Mouse (Mus musculus) hindbrain, embryonic 14.5 days (tissue): ENCODE results near the gene Rnase1. TPM values are rescaled to one million over a fixed set of nuclear protein-coding genes. Genes with fewer than 3 reads are reported as not detected.

ENCODE experiments used
- ATAC-seq: fragments of 200-750 bp; cut with Nextera tagmentation; 2 replicates; pipeline ENCODE4 v1.8.0; 2017; ENCODE audit warnings: moderate number of reproducible peaks, mild to moderate bottlenecking, moderate TSS enrichment, moderate library complexity; ENCODE audit not compliant: low FRiP score
- DNase-seq: peaks from one replicate; pipeline ENCODE4 v3.0.0-alpha.2; 2015; ENCODE audit warnings: low spot score
- H3K27ac ChIP-seq: fragments of 300-500 bp; sonication (generic); 2 replicates; pipeline ENCODE4 v1.5.1; 2014; ENCODE audit warnings: mild to moderate bottlenecking, moderate library complexity
- H3K27me3 ChIP-seq: fragments of 300-500 bp; sonication (generic); 2 replicates; pipeline ENCODE4 v1.6.1; 2014; ENCODE audit warnings: mild to moderate bottlenecking, low read length, mixed read lengths; ENCODE audit not compliant: control insufficient read depth, insufficient read depth
- H3K36me3 ChIP-seq: fragments of 300-500 bp; sonication (generic); replicated peaks from 2 replicates; pipeline ENCODE4 v1.6.1; 2014; ENCODE audit not compliant: control insufficient read depth, insufficient read depth
- H3K4me1 ChIP-seq: fragments of 300-500 bp; sonication (generic); replicated peaks from 2 replicates; pipeline ENCODE4 v1.6.1; 2014; ENCODE audit warnings: antibody characterized with exemption, low read length, mixed read lengths; ENCODE audit not compliant: control insufficient read depth, insufficient read depth
- H3K4me2 ChIP-seq: fragments of 300-500 bp; sonication (generic); replicated peaks from 2 replicates; pipeline ENCODE4 v1.6.1; 2014; ENCODE audit warnings: mild to moderate bottlenecking, moderate library complexity
- H3K4me3 ChIP-seq: fragments of 300-500 bp; sonication (generic); replicated peaks from 2 replicates; pipeline ENCODE4 v1.5.1; 2014; ENCODE audit warnings: mild to moderate bottlenecking, low read length
- H3K9ac ChIP-seq: fragments of 300-500 bp; sonication (generic); 2 replicates; pipeline ENCODE4 v1.6.1; 2014
- H3K9me3 ChIP-seq: fragments of 300-500 bp; sonication (generic); 2 replicates; pipeline ENCODE4 v1.6.1; 2016; ENCODE audit warnings: low read length; ENCODE audit not compliant: control insufficient read depth
- WGBS: fragments of 180-500 bp; shearing (Covaris S2); extraction: QIAGEN DNeasy Blood & Tissue Kit; methylation state at CpG from one replicate; pipeline ENCODE4 v1.1.7; 2014; 5-methylcytosine and 5-hydroxymethylcytosine counted together
- polyA plus RNA-seq: library from polyadenylated mRNA; unstranded; fragments of >200 nt; fragmentation: Nextera tagmentation; extraction: Ambion mirVana; gene quantifications from 2 replicates; pipeline ENCODE4 v1.2.1, GENCODE M21; 2014

Gene Rnase1
- polyA plus RNA-seq, 1 experiment from 2014 or later: 0.54 TPM

- Histone ChIP-seq H3K9me3 (no peaks in the 10 kb centered on the region), H3K27me3 (no peaks in the 10 kb centered on the region), H3K36me3 (no peaks in the 10 kb centered on the region), H3K4me1 (no peaks in the 10 kb centered on the region), H3K4me2 (no peak overlapping the region), H3K9ac (no peak overlapping the region), H3K27ac (no peak overlapping the region), H3K4me3 (no peak overlapping the region)
- no peak for ATAC-seq
- WGBS: 89% methylated on average over 2 of the region's 2 CpGs
- no peak for DNase-seq
Measured at GRCm38 (mm10) chr14:51143937-51144336, 2.6 kb downstream of the Rnase1 start.

GRCm38 (mm10) chr14:51143287-51143686 is 3.3 kb downstream of the Rnase1 start:
- Histone ChIP-seq H3K9ac (no peak overlapping the region), H3K27ac (no peak overlapping the region), H3K4me1 (no peaks in the 10 kb centered on the region), H3K4me3 (no peak overlapping the region), H3K9me3 (no peaks in the 10 kb centered on the region), H3K27me3 (no peaks in the 10 kb centered on the region), H3K36me3 (no peaks in the 10 kb centered on the region), H3K4me2 (no peak overlapping the region)
- WGBS: 79% methylated on average over 4 of the region's 4 CpGs
- DNase-seq (no peak), ATAC-seq (no peak)

- no peaks in the 10 kb centered on the region for H3K9me3 ChIP-seq
- no peaks in the 10 kb centered on the region for H3K4me1 ChIP-seq
- ATAC-seq: no peak
- no peak overlapping the region for H3K4me3 ChIP-seq
- H3K27me3 ChIP-seq: no peaks in the 10 kb centered on the region
- DNase-seq: no peak
- H3K9ac ChIP-seq: no peak overlapping the region
- no peak overlapping the region for H3K4me2 ChIP-seq
- 88% methylated on average over 3 of the region's 3 CpGs for WGBS
- no peak overlapping the region for H3K27ac ChIP-seq
- H3K36me3 ChIP-seq: no peaks in the 10 kb centered on the region
Measured at GRCm38 (mm10) chr14:51142568-51142967, 4.0 kb downstream of the Rnase1 start.

GRCm38 (mm10) chr14:51142119-51142518 is 4.5 kb downstream of the Rnase1 start:
- H3K27ac ChIP-seq: no peak overlapping the region
- 88% methylated on average over 4 of the region's 4 CpGs for WGBS
- no peak for ATAC-seq

DNA sequence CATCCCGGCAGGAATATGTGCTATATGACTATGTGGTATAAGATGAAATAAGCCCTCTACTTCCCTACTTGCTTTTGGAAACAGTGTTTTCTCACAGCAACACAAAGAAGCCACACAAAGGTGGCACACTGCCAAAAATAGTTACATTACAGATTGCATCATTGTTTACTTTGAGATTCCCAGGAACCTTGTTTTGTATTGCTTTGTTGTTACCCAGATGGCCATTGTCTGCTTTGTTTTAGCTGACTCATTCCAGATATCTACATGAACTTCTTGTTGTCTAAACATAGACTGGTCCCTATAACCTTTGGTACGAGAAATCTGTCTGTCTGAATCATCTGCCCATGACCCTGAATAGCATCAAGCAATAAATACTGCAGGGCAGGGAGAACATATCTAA is 6.2 kb downstream of the Rnase1 start:
- no peaks in the 10 kb centered on the region for H3K4me1 ChIP-seq
- H3K9me3 ChIP-seq: no peaks in the 10 kb centered on the region
- 84% methylated on average over 2 of the region's 2 CpGs for WGBS
- no peak overlapping the region for H3K27ac ChIP-seq
- DNase-seq: no peak
- no peak overlapping the region for H3K9ac ChIP-seq
- no peak overlapping the region for H3K4me2 ChIP-seq
- H3K36me3 ChIP-seq: no peaks in the 10 kb centered on the region
- H3K27me3 ChIP-seq: no peaks in the 10 kb centered on the region
- H3K4me3 ChIP-seq: no peak overlapping the region
- ATAC-seq: no peak

More at GRCm38 (mm10) chr14:51142119-51142518, 4.5 kb downstream of the Rnase1 start:
- Histone ChIP-seq H3K9ac (no peak overlapping the region), H3K9me3 (no peaks in the 10 kb centered on the region), H3K27me3 (no peaks in the 10 kb centered on the region), H3K4me2 (no peak overlapping the region), H3K4me3 (no peak overlapping the region), H3K4me1 (no peaks in the 10 kb centered on the region), H3K36me3 (no peaks in the 10 kb centered on the region)
- no peak for DNase-seq

- Histone ChIP-seq H3K9me3 (no peaks in the 10 kb centered on the region), H3K27me3 (no peaks in the 10 kb centered on the region), H3K4me3 (no peak overlapping the region), H3K9ac (no peak overlapping the region), H3K27ac (no peak overlapping the region), H3K4me1 (no peaks in the 10 kb centered on the region), H3K36me3 (no peaks in the 10 kb centered on the region), H3K4me2 (no peak overlapping the region)
- no peak for ATAC-seq
- WGBS: 90% methylated on average over 4 of the region's 4 CpGs
- no peak for DNase-seq
Measured at GRCm38 (mm10) chr14:51132372-51132771, 14.2 kb downstream of the Rnase1 start.

DNA sequence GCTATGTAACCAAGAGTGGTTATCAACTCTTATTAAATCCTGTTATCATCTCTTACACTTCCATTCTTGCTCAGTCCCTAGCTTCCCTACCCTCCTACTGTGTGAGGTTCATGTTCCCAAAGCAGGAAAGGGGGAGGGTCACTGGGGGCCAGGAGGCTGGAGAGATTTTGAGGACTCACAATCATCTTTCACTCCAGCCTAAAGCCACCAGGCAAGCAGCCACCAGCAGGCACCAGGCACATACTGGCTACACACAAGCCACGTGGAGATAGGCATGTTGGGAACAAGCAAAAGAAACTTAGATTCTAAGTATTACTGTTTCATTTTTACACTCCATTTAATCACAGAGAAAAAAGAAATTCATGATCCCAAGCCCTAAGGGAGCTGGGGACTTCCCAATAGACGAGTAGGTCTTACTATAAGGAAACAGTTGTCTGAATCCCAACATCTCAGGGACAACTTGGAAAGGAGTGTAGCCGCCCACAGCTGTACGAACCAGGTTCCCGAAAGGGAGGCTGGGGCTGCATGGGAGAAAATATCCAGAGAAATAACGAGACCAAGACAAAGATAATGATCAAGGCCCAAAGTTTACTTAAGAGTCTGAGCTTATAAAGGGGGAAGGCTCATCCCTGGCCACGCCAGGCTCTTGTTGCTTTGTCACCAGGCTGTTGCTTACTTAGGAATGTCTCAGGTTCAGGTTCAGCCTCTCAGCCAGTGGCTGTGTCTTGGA is 15.3 kb downstream of the Rnase1 start:
- H3K9me3 ChIP-seq: 0 out of 2 replicates have a peak, but pooled peaks cover 2% of the 10 kb centered on the region
- H3K4me3 ChIP-seq: no peak overlapping the region
- H3K9ac ChIP-seq: no peak overlapping the region
- WGBS: 82% methylated on average over 7 of the region's 7 CpGs
- H3K4me1 ChIP-seq: no peaks in the 10 kb centered on the region
- H3K27me3 ChIP-seq: no peaks in the 10 kb centered on the region
- ATAC-seq (no peak), DNase-seq (no peak)
- H3K27ac ChIP-seq: no peak overlapping the region
- no peak overlapping the region for H3K4me2 ChIP-seq
- H3K36me3 ChIP-seq: no peaks in the 10 kb centered on the region

- ATAC-seq: no peak
- WGBS: 92% methylated on average over 9 of the region's 9 CpGs
- no peak overlapping the region for H3K4me2 ChIP-seq
- no peaks in the 10 kb centered on the region for H3K36me3 ChIP-seq
- no peak for DNase-seq
- H3K4me3 ChIP-seq: no peak overlapping the region
- no peak overlapping the region for H3K9ac ChIP-seq
- H3K27ac ChIP-seq: no peak overlapping the region
- no peaks in the 10 kb centered on the region for H3K27me3 ChIP-seq
- H3K9me3 ChIP-seq: 0 out of 2 replicates have a peak, but pooled peaks cover 5% of the 10 kb centered on the region
- no peaks in the 10 kb centered on the region for H3K4me1 ChIP-seq
Measured at GRCm38 (mm10) chr14:51130315-51130940, 16.2 kb downstream of the Rnase1 start.

GRCm38 (mm10) chr14:51129624-51129975 is 17.0 kb downstream of the Rnase1 start:
- Histone ChIP-seq H3K27me3 (no peaks in the 10 kb centered on the region), H3K36me3 (no peaks in the 10 kb centered on the region), H3K4me1 (no peaks in the 10 kb centered on the region), H3K9me3 (0 out of 2 replicates have a peak, but pooled peaks cover 5% of the 10 kb centered on the region), H3K27ac (no peak overlapping the region), H3K4me3 (no peak overlapping the region), H3K9ac (no peak overlapping the region), H3K4me2 (no peak overlapping the region)
- ATAC-seq (no peak), DNase-seq (no peak)
- 82% methylated on average over 4 of the region's 4 CpGs for WGBS
